Mouse (Mus musculus): Measurements from ENCODE around the gene Rasl11b. TPM values are rescaled to one million over a fixed set of nuclear protein-coding genes. Genes with fewer than 3 reads are reported as not detected.

Rasl11b gene
- 1 to 10 TPM; 2.3 to 2.8 TPM for total RNA-seq (2021)
- long read RNA-seq, experiment 1, partial matches to known transcripts, result 0 of 1 reads
- long read RNA-seq, experiment 1, other reads (novel, unspliced or antisense), result 1 of 1 reads
- long read RNA-seq, experiment 2, partial matches to known transcripts, result 0 of 4 reads
- long read RNA-seq, experiment 2, other reads (novel, unspliced or antisense), result 0 of 4 reads

DNA sequence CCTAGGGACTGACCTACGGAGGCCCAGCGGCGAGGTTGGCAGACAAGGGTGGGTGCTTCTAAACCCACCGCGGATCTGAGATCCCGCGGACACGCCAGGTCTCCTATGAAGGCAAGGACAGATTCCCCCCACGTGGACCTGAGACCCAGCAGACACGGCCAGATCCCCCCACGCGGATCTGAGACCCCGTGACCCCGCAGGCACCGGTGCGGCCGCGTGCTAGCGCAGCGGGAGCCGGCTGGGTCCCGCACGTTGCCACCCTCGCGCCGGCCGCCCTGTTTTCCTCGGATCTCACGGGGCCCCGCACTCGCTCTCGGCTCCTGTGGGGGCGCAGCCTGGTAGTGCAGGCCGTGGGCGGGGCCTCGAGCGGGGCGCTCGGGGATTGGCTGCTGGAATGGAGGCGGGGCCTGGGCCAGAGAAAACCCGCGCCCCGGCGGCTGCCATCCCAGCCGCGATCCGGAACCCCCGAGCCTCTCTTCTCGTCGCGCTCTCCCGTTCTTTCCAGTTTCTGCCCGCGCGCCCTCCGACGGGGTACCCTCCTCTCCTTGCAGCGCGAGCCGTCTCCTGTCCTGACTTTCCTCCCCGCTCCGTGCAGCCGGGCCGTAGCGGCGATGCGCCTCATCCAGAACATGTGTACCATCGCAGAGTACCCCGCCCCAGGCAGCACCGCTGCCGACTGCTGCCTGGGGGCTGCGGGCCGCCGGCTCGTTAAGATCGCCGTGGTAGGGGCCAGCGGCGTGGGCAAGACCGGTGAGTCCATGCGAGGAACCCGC is at the start of gene Rasl11b:
Gene Rasl11b (plus strand): TSS at position 446 of the 773 bp plus-strand sequence.
- DNase-seq, result peak; percentile 94

- no peak for DNase-seq
Observed at GRCm38 (mm10) chr5:74147631-74148030, 47.5 kb upstream of the Rasl11b start.

- no peak for DNase-seq
Observed at GRCm38 (mm10) chr5:74149975-74150374, 45.1 kb upstream of the Rasl11b start.

DNA sequence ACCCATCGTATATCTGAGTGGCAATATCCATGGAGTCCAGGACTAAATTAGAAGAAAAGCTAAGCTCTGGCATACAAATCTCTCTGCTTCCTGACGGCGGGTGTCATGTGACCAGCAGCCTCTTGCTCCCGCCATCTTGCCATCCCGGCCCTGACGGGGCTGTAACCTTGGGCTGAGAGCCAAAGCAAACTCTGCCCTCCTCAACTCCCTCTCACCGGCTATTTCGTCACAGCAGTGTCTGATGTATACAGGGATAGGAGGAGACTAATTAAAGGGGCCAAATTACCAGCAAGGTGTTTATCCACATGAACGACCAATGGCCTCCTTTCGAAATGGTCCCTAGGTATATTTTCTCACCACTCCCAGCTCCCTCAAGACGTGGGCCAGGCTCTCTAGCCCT is 43.3 kb upstream of the Rasl11b start:
- DNase-seq, result no peak

DNA sequence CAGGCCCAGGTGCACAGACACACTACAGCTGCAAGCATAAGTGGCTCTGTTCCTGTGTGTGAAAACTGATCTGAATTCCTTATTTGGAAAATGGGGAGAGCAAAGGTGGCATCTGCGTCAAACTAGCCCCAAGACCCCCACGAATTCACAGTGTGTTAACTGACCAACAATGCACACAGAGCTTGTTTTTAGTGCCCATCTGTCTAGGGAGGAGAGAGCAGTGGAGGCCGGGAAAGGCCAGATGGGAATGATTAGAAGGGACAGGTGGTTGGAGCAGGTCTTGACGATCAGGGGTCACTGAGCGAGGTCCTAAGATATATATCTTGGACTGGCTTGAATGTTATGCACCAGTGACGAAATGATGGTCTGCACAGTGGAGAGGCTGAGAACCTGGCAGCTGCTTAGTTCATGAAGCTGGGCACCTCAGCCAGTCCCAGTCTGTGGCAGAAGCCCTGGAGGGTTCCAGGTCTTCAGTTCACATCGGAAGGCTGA is 39.2 kb upstream of the Rasl11b start:
- DNase-seq, result no peak

GRCm38 (mm10) chr5:74158929-74159632 is 36.0 kb upstream of the Rasl11b start:
- DNase-seq, result no peak

DNA sequence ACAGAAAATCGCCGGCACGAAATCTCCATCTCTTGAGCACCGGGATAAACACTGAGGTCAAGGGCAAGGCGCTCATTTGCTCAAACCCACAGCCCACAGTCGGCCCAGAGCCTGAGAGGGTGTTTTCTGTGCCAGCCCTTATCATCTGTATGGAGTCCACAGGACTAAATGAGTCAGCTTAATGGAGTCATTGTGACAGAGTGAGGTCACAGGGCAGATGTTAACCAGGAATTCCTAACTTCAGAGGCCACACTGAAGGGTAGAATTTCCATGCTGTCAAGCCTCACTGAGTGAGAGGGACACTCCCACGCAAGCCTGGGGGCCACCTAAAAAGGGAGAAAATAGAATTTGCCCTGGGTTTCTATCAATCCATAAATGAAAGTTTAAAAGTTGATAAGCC is 35.2 kb upstream of the Rasl11b start:
- DNase-seq, result no peak

- no peak for DNase-seq
Observed at GRCm38 (mm10) chr5:74160349-74160748, 34.7 kb upstream of the Rasl11b start.

- DNase-seq, result peak; percentile 13
Observed at GRCm38 (mm10) chr5:74161297-74161926, 33.7 kb upstream of the Rasl11b start.

DNA sequence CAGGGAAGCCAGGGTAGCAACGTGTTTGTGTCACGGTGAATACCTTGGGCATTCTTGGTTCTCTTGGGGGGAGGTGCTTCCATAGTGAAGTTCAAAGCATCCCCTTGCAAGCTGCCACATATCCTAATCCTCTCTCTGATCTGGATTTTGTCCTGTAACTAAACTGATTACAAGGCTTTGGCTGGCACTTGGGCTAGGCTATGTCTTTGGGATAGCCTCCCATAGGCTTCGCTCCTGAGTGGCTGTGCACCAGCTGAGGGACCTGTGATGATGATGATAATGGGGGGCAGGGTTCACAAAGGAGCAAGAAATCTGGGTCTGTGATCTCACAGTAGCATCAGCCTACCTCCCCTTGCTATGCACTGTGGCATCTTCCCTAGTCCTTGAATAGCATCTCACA is 33.1 kb upstream of the Rasl11b start:
- DNase-seq, result no peak

GRCm38 (mm10) chr5:74163141-74163540 is 31.9 kb upstream of the Rasl11b start:
- DNase-seq, result no peak

GRCm38 (mm10) chr5:74164547-74164946 is 30.5 kb upstream of the Rasl11b start:
- DNase-seq, result no peak

GRCm38 (mm10) chr5:74166642-74167041 is 28.4 kb upstream of the Rasl11b start:
- DNase-seq, result no peak

- no peak for DNase-seq
Observed at GRCm38 (mm10) chr5:74168085-74168484, 27.0 kb upstream of the Rasl11b start.

DNA sequence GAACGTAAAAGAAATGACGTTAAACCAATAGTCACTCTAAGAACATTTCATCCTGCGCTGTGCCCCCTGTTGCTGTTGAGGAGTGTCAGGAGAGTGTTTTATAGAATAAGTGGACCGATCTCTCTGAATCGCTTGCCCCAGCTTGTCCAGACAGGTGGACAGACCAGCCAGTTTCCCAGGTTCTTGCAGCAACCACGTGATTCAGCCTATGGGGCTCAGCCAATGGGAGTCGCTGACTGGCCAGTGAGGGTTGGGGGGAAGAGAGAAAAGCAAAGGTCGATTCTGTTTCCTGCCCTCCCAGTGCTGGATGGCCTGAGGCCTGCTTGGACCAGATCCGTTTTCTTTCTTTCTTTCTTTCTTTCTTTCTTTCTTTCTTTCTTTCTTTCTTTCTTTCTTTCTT is 23.3 kb upstream of the Rasl11b start:
- no peak for DNase-seq

GRCm38 (mm10) chr5:74172208-74172607 is 22.9 kb upstream of the Rasl11b start:
- DNase-seq, result no peak

DNA sequence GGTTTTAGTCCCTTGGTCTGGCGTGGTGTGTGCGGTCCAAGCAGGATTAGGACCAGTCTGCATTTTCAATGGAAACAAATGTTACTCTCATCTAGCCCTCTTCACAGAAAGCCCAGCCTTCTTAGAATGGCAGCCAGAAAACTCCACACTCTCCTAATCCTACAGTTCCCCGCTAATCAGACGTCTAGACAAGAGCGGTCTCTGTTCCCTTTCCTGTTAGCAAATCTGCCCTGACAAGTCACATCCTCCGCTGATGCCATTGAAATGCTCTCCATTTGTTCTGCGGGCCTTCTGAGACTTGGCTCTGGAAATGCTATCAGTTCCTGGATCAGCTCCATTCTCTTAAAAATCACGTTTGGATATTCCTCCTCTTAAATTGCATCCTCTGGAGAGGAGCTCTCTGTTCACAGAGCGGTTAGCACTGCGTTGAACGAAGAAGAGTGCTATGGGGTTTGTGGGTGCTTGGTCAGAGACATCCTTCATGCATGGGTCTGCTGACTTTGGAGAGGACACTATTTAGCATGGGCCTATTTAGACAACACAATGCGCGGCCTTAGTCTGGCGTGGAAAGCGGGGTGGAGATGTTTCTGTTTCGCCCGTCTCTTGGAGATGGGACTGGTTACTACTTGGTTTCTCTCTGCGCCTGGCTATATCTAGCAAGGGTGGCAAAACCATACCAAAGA is 21.8 kb upstream of the Rasl11b start:
- DNase-seq, result peak; percentile 32

GRCm38 (mm10) chr5:74175526-74176270 is 19.4 kb upstream of the Rasl11b start:
- peak; percentile 72 for DNase-seq

- no peak for DNase-seq
Observed at GRCm38 (mm10) chr5:74180216-74180615, 14.9 kb upstream of the Rasl11b start.

GRCm38 (mm10) chr5:74183118-74183517 is 12.0 kb upstream of the Rasl11b start:
- no peak for DNase-seq

DNA sequence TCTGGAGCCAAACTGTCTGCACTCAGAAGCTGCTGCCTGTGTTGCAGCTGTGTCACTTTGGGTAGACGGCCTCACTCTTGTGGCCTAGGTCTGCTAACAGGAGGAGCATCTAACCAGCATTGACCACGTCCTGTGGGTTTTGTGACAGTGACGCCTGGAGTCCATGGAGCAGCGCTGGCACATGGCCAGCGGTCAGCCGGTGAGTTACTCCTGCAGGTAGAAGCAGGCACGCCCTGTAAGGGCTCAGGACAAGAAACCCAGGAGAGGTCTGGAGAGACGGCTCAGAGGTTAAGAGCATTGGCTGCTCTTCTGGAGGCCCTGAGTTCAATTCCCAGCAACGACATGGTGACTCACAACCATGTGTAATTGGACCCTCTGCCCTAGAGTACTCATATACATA is 10.5 kb upstream of the Rasl11b start:
- no peak for DNase-seq
